Mouse (Mus musculus): ENCODE measurements around the gene Dusp14.
A peak's percentile ranks its signal among the peaks of the same experiment; 100 is the strongest.

The Dusp14 gene

GRCm38 (mm10) chr11:84066927-84067645 lies 2.0 kb downstream of the Dusp14 start:
- DNase-seq (ENCODE audit: low spot score) = no peak

GRCm38 (mm10) chr11:84066071-84066481 lies 3.0 kb downstream of the Dusp14 start:
- peak; percentile 46 for DNase-seq (ENCODE audit: low spot score)

- DNase-seq (ENCODE audit: low spot score) = no peak
Observed at GRCm38 (mm10) chr11:84063631-84064209, 5.3 kb downstream of the Dusp14 start.

GRCm38 (mm10) chr11:84062805-84063204 lies 6.3 kb downstream of the Dusp14 start:
- DNase-seq (ENCODE audit: low spot score) = no peak

GRCm38 (mm10) chr11:84061881-84062280 lies 7.2 kb downstream of the Dusp14 start:
- DNase-seq (ENCODE audit: low spot score) = no peak

GRCm38 (mm10) chr11:84060635-84061034 lies 8.4 kb downstream of the Dusp14 start:
- no peak for DNase-seq (ENCODE audit: low spot score)

- DNase-seq (ENCODE audit: low spot score) = no peak
Observed at GRCm38 (mm10) chr11:84059784-84060183, 9.3 kb downstream of the Dusp14 start.

GRCm38 (mm10) chr11:84057418-84057817 lies 11.6 kb downstream of the Dusp14 start:
- no peak for DNase-seq (ENCODE audit: low spot score)

- no peak for DNase-seq (ENCODE audit: low spot score)
Observed at GRCm38 (mm10) chr11:84053524-84054163, 15.4 kb downstream of the Dusp14 start.

GRCm38 (mm10) chr11:84053055-84053454 lies 16.0 kb downstream of the Dusp14 start:
- DNase-seq (ENCODE audit: low spot score) = no peak

- DNase-seq (ENCODE audit: low spot score) = no peak
Observed at GRCm38 (mm10) chr11:84048411-84048810, 20.6 kb downstream of the Dusp14 start.

- no peak for DNase-seq (ENCODE audit: low spot score)
Observed at GRCm38 (mm10) chr11:84047270-84047669, 21.8 kb downstream of the Dusp14 start.

- DNase-seq (ENCODE audit: low spot score) = no peak
Observed at GRCm38 (mm10) chr11:84044988-84045387, 24.1 kb downstream of the Dusp14 start.

- no peak for DNase-seq (ENCODE audit: low spot score)
Observed at GRCm38 (mm10) chr11:84042808-84043762, 26.0 kb downstream of the Dusp14 start.

GRCm38 (mm10) chr11:84040621-84041020 lies 28.4 kb downstream of the Dusp14 start:
- DNase-seq (ENCODE audit: low spot score) = no peak

GRCm38 (mm10) chr11:84033671-84034070 lies 35.4 kb downstream of the Dusp14 start:
- no peak for DNase-seq (ENCODE audit: low spot score)

GRCm38 (mm10) chr11:84032559-84032958 lies 36.5 kb downstream of the Dusp14 start:
- no peak for DNase-seq (ENCODE audit: low spot score)

- DNase-seq (ENCODE audit: low spot score) = peak; percentile 19
Observed at GRCm38 (mm10) chr11:84031971-84032370, 37.1 kb downstream of the Dusp14 start.

GRCm38 (mm10) chr11:84028271-84029028 lies 40.6 kb downstream of the Dusp14 start:
- no peak for DNase-seq (ENCODE audit: low spot score)

GRCm38 (mm10) chr11:84027231-84027630 lies 41.8 kb downstream of the Dusp14 start:
- DNase-seq (ENCODE audit: low spot score) = no peak

- no peak for DNase-seq (ENCODE audit: low spot score)
Observed at GRCm38 (mm10) chr11:84016810-84017508, 52.1 kb downstream of the Dusp14 start.
